Comparison of ENCODE assay signal across 8 mouse cellular contexts in genomic region chr3:103172615-103173014, GRCm38 (mm10). TPM values are rescaled to one million over a fixed set of nuclear protein-coding genes. Genes with fewer than 3 reads are reported as not detected.
DNase-seq lines count a peak whose midpoint lies in the region; ATAC-seq and TF ChIP-seq lines count a peak whose summit lies in the region.

No protein-coding gene starts in this region.

- no peaks in the 10 kb centered on the region for H3K9me3 ChIP-seq in forebrain, embryonic 15.5 days
- no peaks in the 10 kb centered on the region for H3K9me3 ChIP-seq in liver, embryonic 16.5 days (replicated peaks; ENCODE audit: control insufficient read depth, low read length)

- H3K9ac ChIP-seq in forebrain, embryonic 15.5 days (replicated peaks): peak overlapping the region; percentile 82
- peak overlapping the region; percentile 91 for H3K9ac ChIP-seq in liver, embryonic 16.5 days (ENCODE audit: low read depth, low read length)

- no peaks in the 10 kb centered on the region for H3K27me3 ChIP-seq in C2C12 (ENCODE audit: control insufficient read depth, insufficient read depth, insufficient read length)
- no peaks in the 10 kb centered on the region for H3K27me3 ChIP-seq in forebrain, embryonic 15.5 days
- H3K27me3 ChIP-seq in liver, embryonic 16.5 days (ENCODE audit: control insufficient read depth, insufficient read depth, low read depth, low read length): no peaks in the 10 kb centered on the region

- H3K4me2 ChIP-seq in forebrain, embryonic 15.5 days (replicated peaks): peak overlapping the region; percentile 77
- peak overlapping the region; percentile 84 for H3K4me2 ChIP-seq in liver, embryonic 16.5 days (ENCODE audit: low read depth, low read length)

- peak overlapping the region; percentile 90 for H3K4me3 ChIP-seq in C2C12 (ENCODE audit: insufficient read depth, poor library complexity, severe bottlenecking)
- H3K4me3 ChIP-seq in forebrain, embryonic 15.5 days: peak overlapping the region; percentile 68
- H3K4me3 ChIP-seq in liver, embryonic 16.5 days (ENCODE audit: low read depth, low read length): peak overlapping the region; percentile 88

- H3K36me3 ChIP-seq in C2C12 (ENCODE audit: control insufficient read depth, insufficient read depth): peaks cover 50% of the 10 kb centered on the region
- H3K36me3 ChIP-seq in forebrain, embryonic 15.5 days: peaks cover 32% of the 10 kb centered on the region
- H3K36me3 ChIP-seq in liver, embryonic 16.5 days (ENCODE audit: control insufficient read depth, insufficient read depth): peaks cover 36% of the 10 kb centered on the region

- no peak overlapping the region for H3K27ac ChIP-seq in forebrain, embryonic 15.5 days (replicated peaks)
- H3K27ac ChIP-seq in liver, embryonic 16.5 days (ENCODE audit: low read length): peak overlapping the region; percentile 64

- WGBS in forebrain, embryonic 15.5 days: 44% methylated on average over 5 of the region's 5 CpGs
- 10% methylated on average over 5 of the region's 5 CpGs for WGBS in liver, embryonic 16.5 days (ENCODE audit: insufficient replicate concordance)

- peaks cover 20% of the 10 kb centered on the region for H3K4me1 ChIP-seq in forebrain, embryonic 15.5 days
- H3K4me1 ChIP-seq in liver, embryonic 16.5 days (ENCODE audit: control insufficient read depth, low read depth, low read length): peaks cover 24% of the 10 kb centered on the region

- no peak for ATAC-seq in CD4-positive, CD25-positive, alpha-beta regulatory T cell, adult 4 months
- no peak for ATAC-seq in forebrain, embryonic 15.5 days (replicated peaks)
- ATAC-seq in liver, embryonic 16.5 days (ENCODE audit: low read depth): no peak

- H3K79me3 ChIP-seq in C2C12 (ENCODE audit: low read depth): peaks cover 19% of the 10 kb centered on the region

- no peak for TF ChIP-seq CTCF in C2C12 (IDR thresholded peaks at IDR 0.05; ENCODE audit: control insufficient read depth, insufficient read depth, insufficient read length)

- peak; percentile 17 for DNase-seq in CD4-positive, CD25-positive, alpha-beta regulatory T cell, adult 2 months (ENCODE audit: low read depth, low spot score)
- DNase-seq in ovary, postnatal 36 days (ENCODE audit: low spot score): no peak
- DNase-seq in cerebellum, adult 9-11 months: no peak
- no peak for DNase-seq in cerebellum, postnatal 25 days

- H3K79me2 ChIP-seq in C2C12 (ENCODE audit: control insufficient read depth, insufficient read depth): peaks cover 29% of the 10 kb centered on the region

- peak overlapping the region; percentile 36 for H3ac ChIP-seq in C2C12 (ENCODE audit: control insufficient read depth, insufficient read length, low read depth)

TF ChIP-seq in C2C12, 6 proteins besides CTCF, POLR2A, EP300 and RAD21:
- TF ChIP-seq USF1 (IDR thresholded peaks at IDR 0.05; ENCODE audit: low read depth): peak; percentile 35
- no peak for TF ChIP-seq MYOG (IDR thresholded peaks at IDR 0.05; ENCODE audit: control insufficient read depth, extremely low read depth, insufficient read length)

RNA-seq across cellular contexts. Expression of gene Bcas2, which starts 1.2 kb away (rescaled TPM):
- polyA plus RNA-seq in CD4-positive, CD25-positive, alpha-beta regulatory T cell, adult 4 months (2017; shearing (Covaris generic)): 100 to 1,000 TPM; 129 to 131 TPM
- polyA plus RNA-seq in C2C12 (2012; fragmentation: generic; extraction: Trizol): 67.2 TPM
- 244 and 247 TPM in 2 replicates for polyA plus RNA-seq in forebrain, embryonic 15.5 days (2015; fragmentation: Nextera tagmentation; extraction: Ambion mirVana)
- polyA plus RNA-seq in liver, embryonic 16.5 days (2015; fragmentation: Nextera tagmentation; extraction: Ambion mirVana): 117 and 129 TPM in 2 replicates
